Mouse (Mus musculus) stomach, embryonic 14.5 days (tissue): Measurements from ENCODE around the gene Ncapd2. TPM values are rescaled to one million over a fixed set of nuclear protein-coding genes. Genes with fewer than 3 reads are reported as not detected.
A peak's percentile ranks its signal among the peaks of the same experiment; 100 is the strongest.

ENCODE experiments used
- ATAC-seq: fragments of 200-750 bp; cut with Nextera tagmentation; 2 replicates; pipeline ENCODE4 v1.8.0; 2017; ENCODE audit warnings: low read depth, moderate TSS enrichment; ENCODE audit not compliant: insufficient number of reproducible peaks, insufficient read depth, low FRiP score
- H3K27ac ChIP-seq: fragments of 300-500 bp; sonication (generic); 2 replicates; pipeline ENCODE4 v1.5.1; 2014; ENCODE audit warnings: mild to moderate bottlenecking, low read length, moderate library complexity, mixed read lengths
- H3K27me3 ChIP-seq: fragments of 300-500 bp; sonication (generic); 2 replicates; pipeline ENCODE4 v1.6.1; 2014; ENCODE audit warnings: low read length, control low read depth, mixed read lengths; ENCODE audit not compliant: control insufficient read depth, insufficient read depth
- H3K36me3 ChIP-seq: fragments of 300-500 bp; sonication (generic); 2 replicates; pipeline ENCODE4 v1.6.1; 2014; ENCODE audit warnings: mild to moderate bottlenecking, control low read depth, low read length, moderate library complexity, mixed read lengths; ENCODE audit not compliant: control insufficient read depth, insufficient read depth
- H3K4me1 ChIP-seq: fragments of 300-500 bp; sonication (generic); 2 replicates; pipeline ENCODE4 v1.6.1; 2014; ENCODE audit warnings: low read length, control low read depth, mixed read lengths; ENCODE audit not compliant: control insufficient read depth, insufficient read depth
- H3K4me2 ChIP-seq: fragments of 300-500 bp; sonication (generic); replicated peaks from 2 replicates; pipeline ENCODE4 v1.6.1; 2014; ENCODE audit warnings: low read depth, low read length, control low read depth
- H3K4me3 ChIP-seq: fragments of 300-500 bp; sonication (generic); 2 replicates; pipeline ENCODE4 v1.5.1; 2014; ENCODE audit warnings: low read depth, low read length, control low read depth
- H3K9ac ChIP-seq: fragments of 300-500 bp; sonication (generic); replicated peaks from 2 replicates; pipeline ENCODE4 v1.6.1; 2014; ENCODE audit warnings: low read depth, mild to moderate bottlenecking, control low read depth, low read length, moderate library complexity, mixed read lengths
- H3K9me3 ChIP-seq: fragments of 300-500 bp; sonication (generic); 2 replicates; pipeline ENCODE4 v1.6.1; 2016; ENCODE audit warnings: low read depth, low read length, control low read depth; ENCODE audit not compliant: control insufficient read depth
- WGBS: fragments of 180-500 bp; shearing (Covaris S2); extraction: QIAGEN DNeasy Blood & Tissue Kit; methylation state at CpG from one replicate; pipeline ENCODE4 v1.1.7; 2014; 5-methylcytosine and 5-hydroxymethylcytosine counted together
- polyA plus RNA-seq: library from polyadenylated mRNA; unstranded; fragments of >200 nt; fragmentation: Nextera tagmentation; extraction: Ambion mirVana; gene quantifications from 2 replicates; pipeline ENCODE4 v1.2.1, GENCODE M21; 2014

Ncapd2 gene
- polyA plus RNA-seq, 1 experiment from 2014 or later = 109 TPM

- Histone ChIP-seq H3K4me1 (0 out of 2 replicates have a peak, but pooled peaks cover 5% of the 10 kb centered on the region), H3K4me2 (no peak overlapping the region), H3K9me3 (no peaks in the 10 kb centered on the region), H3K4me3 (no peak overlapping the region), H3K9ac (no peak overlapping the region; the same call in 1 of the 2 replicates), H3K36me3 (no peaks in the 10 kb centered on the region), H3K27me3 (no peaks in the 10 kb centered on the region), H3K27ac (no peak overlapping the region)
- WGBS = 52% methylated on average over 7 of the region's 7 CpGs
- no peak for ATAC-seq
Observed at GRCm38 (mm10) chr6:125233816-125234519, 42.5 kb upstream of the Ncapd2 start.

DNA sequence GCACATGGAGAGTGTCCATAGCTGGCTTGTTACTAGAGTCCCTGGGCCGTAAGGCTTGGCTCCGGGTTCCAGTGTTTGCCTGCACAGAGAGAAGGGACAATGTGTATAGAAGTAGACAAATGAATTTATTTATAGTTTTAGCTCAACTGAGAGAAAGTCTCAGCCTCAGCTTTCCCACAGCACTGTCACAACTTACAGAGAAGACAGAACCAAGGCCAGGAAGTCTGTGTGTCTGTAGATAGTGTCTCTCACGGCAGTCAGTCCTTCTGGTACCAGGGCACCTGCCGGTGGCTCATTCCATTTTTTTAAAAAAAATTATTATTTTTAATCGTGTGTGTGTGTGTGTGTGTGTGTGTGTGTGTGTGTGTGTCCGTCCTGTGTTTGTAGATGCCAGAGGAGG, 41.0 kb upstream of the Ncapd2 start:
- Histone ChIP-seq H3K9me3 (no peaks in the 10 kb centered on the region), H3K4me3 (no peak overlapping the region), H3K4me2 (no peak overlapping the region), H3K4me1 (0 out of 2 replicates have a peak, but pooled peaks cover 5% of the 10 kb centered on the region), H3K36me3 (no peaks in the 10 kb centered on the region), H3K9ac (no peak overlapping the region), H3K27me3 (no peaks in the 10 kb centered on the region), H3K27ac (no peak overlapping the region)
- WGBS = 69% methylated on average over 6 of the region's 6 CpGs
- ATAC-seq = no peak

GRCm38 (mm10) chr6:125232045-125232437, 40.5 kb upstream of the Ncapd2 start:
- peak overlapping the region; percentile 81; the same call in 1 of the 2 replicates for H3K27ac ChIP-seq
- H3K27me3 ChIP-seq = no peaks in the 10 kb centered on the region
- ATAC-seq = no peak; the same call in 1 of the 2 replicates
- peak overlapping the region; percentile 47 for H3K4me3 ChIP-seq
- 49% methylated on average over 4 of the region's 4 CpGs for WGBS
- H3K36me3 ChIP-seq = no peaks in the 10 kb centered on the region
- H3K9ac ChIP-seq = peak overlapping the region; percentile 82; the same call in 1 of the 2 replicates
- peak overlapping the region; percentile 97 for H3K4me2 ChIP-seq
- H3K9me3 ChIP-seq = no peaks in the 10 kb centered on the region
- H3K4me1 ChIP-seq = 0 out of 2 replicates have a peak, but pooled peaks cover 5% of the 10 kb centered on the region

- Histone ChIP-seq H3K9me3 (no peaks in the 10 kb centered on the region), H3K4me1 (0 out of 2 replicates have a peak, but pooled peaks cover 5% of the 10 kb centered on the region), H3K4me3 (peak within 1 kb of the TSS; percentile 47), H3K4me2 (peak within 1 kb of the TSS; percentile 97), H3K27me3 (no peaks in the 10 kb centered on the region), H3K9ac (peak within 1 kb of the TSS; percentile 82), H3K27ac (peak within 1 kb of the TSS; percentile 81), H3K36me3 (no peaks in the 10 kb centered on the region)
- ATAC-seq = peak; percentile 50
- 1% methylated on average over 16 of the region's 16 CpGs for WGBS
Observed at GRCm38 (mm10) chr6:125231117-125232044, 39.9 kb upstream of the Ncapd2 start, which contains the start of gene Tapbpl. TSS of gene Tapbpl (minus strand) at chr6:125231860.

DNA sequence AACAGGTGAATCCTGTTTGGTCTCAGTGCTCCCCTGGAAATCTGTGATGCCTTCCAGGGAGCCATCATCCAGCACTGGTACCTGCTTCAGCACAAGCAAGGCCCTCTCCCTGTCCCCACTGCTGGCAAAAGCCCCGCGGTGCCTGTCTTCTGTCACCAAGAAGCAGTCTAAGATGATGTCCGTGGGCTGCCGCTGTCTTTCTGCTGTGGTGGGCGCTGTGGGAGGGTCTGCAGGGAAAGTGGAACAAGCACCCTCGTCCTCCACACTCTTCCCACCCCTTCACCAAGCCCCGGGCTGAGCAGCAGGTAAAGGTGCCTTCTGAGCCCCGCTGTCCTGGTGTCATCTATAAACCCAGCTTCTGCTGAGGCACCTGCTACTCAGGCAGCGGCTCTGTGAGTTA, 39.1 kb upstream of the Ncapd2 start:
- ATAC-seq = no peak
- peak overlapping the region; percentile 97 for H3K4me2 ChIP-seq
- 0 out of 2 replicates have a peak, but pooled peaks cover 5% of the 10 kb centered on the region for H3K4me1 ChIP-seq
- no peak overlapping the region for H3K4me3 ChIP-seq
- H3K27ac ChIP-seq = no peak overlapping the region
- H3K27me3 ChIP-seq = no peaks in the 10 kb centered on the region
- 60% methylated on average over 9 of the region's 9 CpGs for WGBS
- no peak overlapping the region for H3K9ac ChIP-seq
- H3K9me3 ChIP-seq = no peaks in the 10 kb centered on the region
- no peaks in the 10 kb centered on the region for H3K36me3 ChIP-seq

GRCm38 (mm10) chr6:125225518-125226115, 34.1 kb upstream of the Ncapd2 start:
- no peak overlapping the region for H3K4me2 ChIP-seq
- H3K36me3 ChIP-seq = no peaks in the 10 kb centered on the region; the same call in 1 of the 2 replicates
- ATAC-seq = no peak
- H3K9me3 ChIP-seq = no peaks in the 10 kb centered on the region
- H3K9ac ChIP-seq = no peak overlapping the region
- H3K4me3 ChIP-seq = no peak overlapping the region
- 81% methylated on average over 5 of the region's 5 CpGs for WGBS
- H3K27me3 ChIP-seq = no peaks in the 10 kb centered on the region
- no peaks in the 10 kb centered on the region for H3K4me1 ChIP-seq
- H3K27ac ChIP-seq = no peak overlapping the region

GRCm38 (mm10) chr6:125222577-125222976, 31.1 kb upstream of the Ncapd2 start:
- H3K9me3 ChIP-seq = no peaks in the 10 kb centered on the region
- WGBS = 79% methylated on average over 3 of the region's 3 CpGs
- no peak overlapping the region for H3K9ac ChIP-seq
- no peak overlapping the region for H3K4me3 ChIP-seq
- no peaks in the 10 kb centered on the region for H3K27me3 ChIP-seq
- H3K4me1 ChIP-seq = no peaks in the 10 kb centered on the region
- H3K36me3 ChIP-seq = no peaks in the 10 kb centered on the region; the same call in 1 of the 2 replicates
- H3K27ac ChIP-seq = no peak overlapping the region
- no peak for ATAC-seq
- no peak overlapping the region for H3K4me2 ChIP-seq

- H3K4me2 ChIP-seq = no peak overlapping the region
- WGBS = 41% methylated on average over 2 of the region's 2 CpGs
- H3K4me3 ChIP-seq = no peak overlapping the region
- no peaks in the 10 kb centered on the region for H3K27me3 ChIP-seq
- H3K9ac ChIP-seq = no peak overlapping the region
- H3K9me3 ChIP-seq = no peaks in the 10 kb centered on the region
- ATAC-seq = no peak
- H3K4me1 ChIP-seq = no peaks in the 10 kb centered on the region
- no peaks in the 10 kb centered on the region; the same call in 1 of the 2 replicates for H3K36me3 ChIP-seq
- no peak overlapping the region for H3K27ac ChIP-seq
Observed at GRCm38 (mm10) chr6:125222146-125222545, 30.6 kb upstream of the Ncapd2 start.
